Mouse (Mus musculus) embryonic facial prominence, embryonic 12.5 days (tissue): ENCODE data around the gene Itpr2. TPM values are rescaled to one million over a fixed set of nuclear protein-coding genes. Genes with fewer than 3 reads are reported as not detected.

Experiments
- ATAC-seq: fragments of 200-750 bp; cut with Nextera tagmentation; 2 replicates; pipeline ENCODE4 v1.8.0; 2017; ENCODE audit not compliant: insufficient number of reproducible peaks, insufficient read depth, low FRiP score, low TSS enrichment
- H3K27ac ChIP-seq: fragments of 300-500 bp; sonication (generic); 2 replicates; pipeline ENCODE4 v1.5.1; 2016; ENCODE audit warnings: mild to moderate bottlenecking
- H3K27me3 ChIP-seq: fragments of 300-500 bp; sonication (generic); 2 replicates; pipeline ENCODE4 v1.6.1; 2016; ENCODE audit warnings: mild to moderate bottlenecking, moderate library complexity
- H3K36me3 ChIP-seq: fragments of 300-500 bp; sonication (generic); 2 replicates; pipeline ENCODE4 v1.6.1; 2016; ENCODE audit warnings: mild to moderate bottlenecking
- H3K4me1 ChIP-seq: fragments of 300-500 bp; sonication (generic); 2 replicates; pipeline ENCODE4 v1.6.1; 2016
- H3K4me2 ChIP-seq: fragments of 300-500 bp; sonication (generic); replicated peaks from 2 replicates; pipeline ENCODE4 v1.6.1; 2016; ENCODE audit warnings: mild to moderate bottlenecking, moderate library complexity
- H3K4me3 ChIP-seq: fragments of 300-500 bp; sonication (generic); 2 replicates; pipeline ENCODE4 v1.5.1; 2016; ENCODE audit warnings: mild to moderate bottlenecking
- H3K9ac ChIP-seq: fragments of 300-500 bp; sonication (generic); 2 replicates; pipeline ENCODE4 v1.6.1; 2016; ENCODE audit warnings: mild to moderate bottlenecking, moderate library complexity
- H3K9me3 ChIP-seq: fragments of 300-500 bp; sonication (generic); 2 replicates; pipeline ENCODE4 v1.6.1; 2016; ENCODE audit warnings: mild to moderate bottlenecking, moderate library complexity
- WGBS: fragments of 180-500 bp; shearing (Covaris S2); methylation state at CpG from one replicate; pipeline ENCODE4 v1.1.7; 2016; 5-methylcytosine and 5-hydroxymethylcytosine counted together
- polyA plus RNA-seq: library from polyadenylated mRNA; unstranded; fragments of >200 nt; fragmentation: Nextera tagmentation; extraction: Ambion mirVana; gene quantifications from 2 replicates; pipeline ENCODE4 v1.2.1, GENCODE M21; 2016

Gene Itpr2
- polyA plus RNA-seq, 1 experiment from 2014 or later = 5.9 TPM

- Histone ChIP-seq H3K36me3 (no peaks in the 10 kb centered on the region), H3K27me3 (no peaks in the 10 kb centered on the region), H3K4me3 (no peak overlapping the region), H3K9ac (no peak overlapping the region), H3K27ac (no peak overlapping the region), H3K4me1 (peaks cover 21% of the 10 kb centered on the region), H3K9me3 (no peaks in the 10 kb centered on the region), H3K4me2 (no peak overlapping the region)
- ATAC-seq = no peak
- 75% methylated on average over 7 of the region's 7 CpGs for WGBS
These were observed 389.8 kb downstream of the Itpr2 start for GRCm38 (mm10) chr6:146112211-146112610.

GRCm38 (mm10) chr6:146111781-146112180 lies 390.2 kb downstream of the Itpr2 start:
- Histone ChIP-seq H3K27ac (no peak overlapping the region), H3K4me2 (no peak overlapping the region), H3K9ac (no peak overlapping the region), H3K9me3 (no peaks in the 10 kb centered on the region), H3K36me3 (no peaks in the 10 kb centered on the region), H3K27me3 (no peaks in the 10 kb centered on the region), H3K4me1 (peaks cover 21% of the 10 kb centered on the region), H3K4me3 (no peak overlapping the region)
- WGBS = 67% methylated on average over 6 of the region's 6 CpGs
- no peak for ATAC-seq

- H3K36me3 ChIP-seq = no peaks in the 10 kb centered on the region
- no peaks in the 10 kb centered on the region for H3K27me3 ChIP-seq
- no peaks in the 10 kb centered on the region for H3K9me3 ChIP-seq
- H3K4me3 ChIP-seq = no peak overlapping the region
- ATAC-seq = 0 out of 2 replicates have a peak, but pooled peaks have one; percentile 48
- H3K27ac ChIP-seq = no peak overlapping the region
- H3K4me1 ChIP-seq = peaks cover 21% of the 10 kb centered on the region
- 38% methylated on average over 21 of the region's 21 CpGs for WGBS
- no peak overlapping the region for H3K9ac ChIP-seq
- H3K4me2 ChIP-seq = no peak overlapping the region
These were observed 390.9 kb downstream of the Itpr2 start for GRCm38 (mm10) chr6:146110832-146111741.

GRCm38 (mm10) chr6:146110425-146110824 lies 391.6 kb downstream of the Itpr2 start:
- no peak for ATAC-seq
- H3K27ac ChIP-seq = no peak overlapping the region

GRCm38 (mm10) chr6:146108695-146109094 lies 393.3 kb downstream of the Itpr2 start:
- 0 out of 2 replicates have a peak, but pooled peaks have one; percentile 52 for ATAC-seq
- peaks cover 10% of the 10 kb centered on the region; the same call in 1 of the 2 replicates for H3K4me1 ChIP-seq
- WGBS = 73% methylated on average over 7 of the region's 7 CpGs
- H3K27ac ChIP-seq = no peak overlapping the region
- H3K36me3 ChIP-seq = no peaks in the 10 kb centered on the region
- H3K4me2 ChIP-seq = no peak overlapping the region
- no peak overlapping the region for H3K4me3 ChIP-seq
- H3K9me3 ChIP-seq = no peaks in the 10 kb centered on the region
- no peaks in the 10 kb centered on the region for H3K27me3 ChIP-seq
- H3K9ac ChIP-seq = no peak overlapping the region

More at GRCm38 (mm10) chr6:146110425-146110824, 391.6 kb downstream of the Itpr2 start:
- Histone ChIP-seq H3K9ac (no peak overlapping the region), H3K4me3 (no peak overlapping the region), H3K36me3 (no peaks in the 10 kb centered on the region), H3K4me1 (peaks cover 19% of the 10 kb centered on the region), H3K27me3 (no peaks in the 10 kb centered on the region), H3K9me3 (no peaks in the 10 kb centered on the region), H3K4me2 (no peak overlapping the region)
- 81% methylated on average over 4 of the region's 4 CpGs for WGBS

- Histone ChIP-seq H3K4me3 (no peak overlapping the region), H3K4me2 (no peak overlapping the region), H3K27ac (no peak overlapping the region), H3K27me3 (no peaks in the 10 kb centered on the region), H3K9ac (no peak overlapping the region), H3K4me1 (peaks cover 7% of the 10 kb centered on the region; the same call in 1 of the 2 replicates), H3K36me3 (no peaks in the 10 kb centered on the region), H3K9me3 (no peaks in the 10 kb centered on the region)
- WGBS = 77% methylated on average over 4 of the region's 4 CpGs
- ATAC-seq = no peak
These were observed 394.7 kb downstream of the Itpr2 start for GRCm38 (mm10) chr6:146107117-146107832.

- Histone ChIP-seq H3K9ac (no peak overlapping the region), H3K9me3 (0 out of 2 replicates have a peak, but pooled peaks cover 4% of the 10 kb centered on the region), H3K4me2 (no peak overlapping the region), H3K27me3 (no peaks in the 10 kb centered on the region), H3K4me3 (no peak overlapping the region), H3K4me1 (peaks cover 13% of the 10 kb centered on the region), H3K36me3 (no peaks in the 10 kb centered on the region), H3K27ac (no peak overlapping the region)
- no peak for ATAC-seq
- WGBS = 71% methylated on average over 15 of the region's 15 CpGs
These were observed 418.7 kb downstream of the Itpr2 start for GRCm38 (mm10) chr6:146083056-146083961.

GRCm38 (mm10) chr6:146082476-146082875 lies 419.5 kb downstream of the Itpr2 start:
- H3K36me3 ChIP-seq = no peaks in the 10 kb centered on the region
- peaks cover 13% of the 10 kb centered on the region for H3K4me1 ChIP-seq
- no peak overlapping the region for H3K27ac ChIP-seq
- 0 out of 2 replicates have a peak, but pooled peaks cover 4% of the 10 kb centered on the region for H3K9me3 ChIP-seq
- no peak for ATAC-seq
- 90% methylated on average over 9 of the region's 9 CpGs for WGBS
- H3K4me3 ChIP-seq = no peak overlapping the region
- H3K4me2 ChIP-seq = no peak overlapping the region
- no peak overlapping the region for H3K9ac ChIP-seq
- H3K27me3 ChIP-seq = no peaks in the 10 kb centered on the region

GRCm38 (mm10) chr6:146081578-146081977 lies 420.4 kb downstream of the Itpr2 start:
- H3K4me1 ChIP-seq = peaks cover 13% of the 10 kb centered on the region
- H3K27me3 ChIP-seq = no peaks in the 10 kb centered on the region
- 0 out of 2 replicates have a peak, but pooled peaks cover 4% of the 10 kb centered on the region for H3K9me3 ChIP-seq
- H3K4me3 ChIP-seq = no peak overlapping the region
- H3K27ac ChIP-seq = no peak overlapping the region
- no peaks in the 10 kb centered on the region for H3K36me3 ChIP-seq
- H3K9ac ChIP-seq = no peak overlapping the region
- ATAC-seq = no peak
- WGBS = 92% methylated on average over 8 of the region's 8 CpGs
- H3K4me2 ChIP-seq = no peak overlapping the region

GRCm38 (mm10) chr6:146080546-146081512 lies 421.2 kb downstream of the Itpr2 start:
- Histone ChIP-seq H3K4me2 (no peak overlapping the region), H3K27ac (0 out of 2 replicates have a peak overlapping the region, but pooled peaks have one; percentile 31), H3K9me3 (no peaks in the 10 kb centered on the region), H3K4me3 (no peak overlapping the region), H3K4me1 (peaks cover 13% of the 10 kb centered on the region), H3K27me3 (no peaks in the 10 kb centered on the region), H3K9ac (no peak overlapping the region), H3K36me3 (no peaks in the 10 kb centered on the region)
- no peak for ATAC-seq
- WGBS = 52% methylated on average over 18 of the region's 18 CpGs
